8 mouse cellular contexts compared by ENCODE assay signal in the genomic region with DNA sequence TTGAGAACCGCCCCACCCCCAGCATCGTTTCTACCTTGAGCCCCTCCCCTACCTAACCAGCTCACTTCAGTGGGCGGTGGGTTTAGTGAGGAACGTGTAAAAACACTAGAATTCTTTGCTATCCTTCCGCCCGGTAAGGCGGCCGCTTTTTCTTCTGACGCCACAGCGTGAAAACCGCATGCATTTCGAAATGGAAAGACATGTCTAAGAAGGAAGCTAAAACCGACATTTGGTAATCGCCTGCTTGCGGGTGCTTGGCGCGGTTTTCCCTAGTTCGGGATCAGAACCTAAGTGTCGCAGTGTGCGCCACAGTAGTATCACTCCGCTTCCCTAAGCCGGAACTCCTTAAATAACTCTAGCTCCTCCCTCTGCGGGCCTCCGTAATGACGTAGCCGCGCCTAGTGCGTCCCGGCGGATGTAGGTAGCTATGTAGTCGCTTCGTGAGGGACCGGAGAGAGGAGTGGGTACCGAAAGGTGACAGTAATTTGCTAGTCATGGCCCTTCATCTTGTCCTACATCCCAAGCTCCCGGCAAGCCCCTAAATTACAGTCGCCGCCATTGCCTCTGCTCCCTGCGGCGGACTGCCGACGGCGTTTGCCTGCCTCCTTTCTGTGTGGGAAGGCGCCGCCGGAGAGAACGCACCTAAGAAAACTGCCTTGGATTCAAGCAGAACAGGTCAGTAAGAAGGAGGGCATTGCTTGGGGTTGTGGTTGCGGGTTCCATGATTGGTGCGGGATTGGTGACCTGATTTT. TPM values are rescaled to one million over a fixed set of nuclear protein-coding genes. Genes with fewer than 3 reads are reported as not detected.
DNase-seq lines count a peak whose midpoint lies in the region; ATAC-seq lines count a peak whose summit lies in the region.

A gene (plus strand): TSS at position 430 of the 752 bp plus-strand sequence.
A gene (plus strand): TSS at position 430 of the 752 bp plus-strand sequence.

- peak within 1 kb of the TSS; percentile 75 for H3K9ac ChIP-seq in lung, embryonic 16.5 days (ENCODE audit: low read length)

- peak; percentile 93 for DNase-seq in MEL-GATA-1-ER (ENCODE audit: extremely low read depth, low read depth)
- DNase-seq in cerebellum, adult 8-10 months, result peak; percentile 88
- peak; percentile 89 for DNase-seq in forelimb bud, embryonic 11.5 days (ENCODE audit: low read depth, low spot score)
- DNase-seq in layer of hippocampus, adult 9-10 months (ENCODE audit: low spot score), result peak; percentile 73
- peak; percentile 55 for DNase-seq in ovary, postnatal 10 days (ENCODE audit: low spot score)
- DNase-seq in thymus, postnatal 10 days (ENCODE audit: low spot score in 2 of 2), result peak; percentile 77 to 82

- no peaks in the 10 kb centered on the region for H3K27me3 ChIP-seq in lung, embryonic 16.5 days (ENCODE audit: control insufficient read depth, insufficient read depth, low read depth, low read length)

- 10% methylated on average over 48 of the region's 48 CpGs for WGBS in lung, embryonic 16.5 days

- H3K9me3 ChIP-seq in lung, embryonic 16.5 days (ENCODE audit: control insufficient read depth, low read length), result no peaks in the 10 kb centered on the region

- H3K4me1 ChIP-seq in lung, embryonic 16.5 days (replicated peaks; ENCODE audit: control insufficient read depth, insufficient read depth, low read length), result no peaks in the 10 kb centered on the region

- H3K4me3 ChIP-seq in lung, embryonic 16.5 days (ENCODE audit: low read length), result peak within 1 kb of the TSS; percentile 69

- peak within 1 kb of the TSS; percentile 56 for H3K4me2 ChIP-seq in lung, embryonic 16.5 days (ENCODE audit: low read depth, low read length)

- ATAC-seq in hematopoietic stem cell, adult 5-6 weeks (replicated peaks in 1 of 2; ENCODE audit: insufficient read depth in 1 of 2, low FRiP score in 2 of 2, low TSS enrichment in 1 of 2, low read depth in 1 of 2, poor library complexity in 2 of 2, severe bottlenecking in 2 of 2), result peak; percentile 99 to 100
- ATAC-seq in lung, embryonic 16.5 days (ENCODE audit: low read depth), result peak; percentile 99

- H3K36me3 ChIP-seq in lung, embryonic 16.5 days (ENCODE audit: control insufficient read depth, insufficient read depth, low read length), result no peaks in the 10 kb centered on the region

- H3K27ac ChIP-seq in lung, embryonic 16.5 days (ENCODE audit: low read length), result peak within 1 kb of the TSS; percentile 60

RNA-seq across cellular contexts. Expression of the first gene that starts in this region (rescaled TPM):
- 11.3 and 18.4 TPM in 2 replicates for total RNA-seq in hematopoietic stem cell, adult 5-6 weeks (2017)
- polyA plus RNA-seq in lung, embryonic 16.5 days (2015; fragmentation: Nextera tagmentation; extraction: Ambion mirVana), result 8.5 and 10.5 TPM in 2 replicates

RNA-seq across cellular contexts. Expression of the second gene that starts in this region (rescaled TPM):
- 82.7 and 85.2 TPM in 2 replicates for total RNA-seq in hematopoietic stem cell, adult 5-6 weeks (2017)
- 38.6 and 40.4 TPM in 2 replicates for polyA plus RNA-seq in lung, embryonic 16.5 days (2015; fragmentation: Nextera tagmentation; extraction: Ambion mirVana)

Comparison
In these comparisons a context has a peak if more than half of its experiments do, and no peak if none do; other contexts are left out.
1. Peak in every context shown above with its lines: DNase-seq, ATAC-seq, H3K4me3 ChIP-seq and H3K27ac ChIP-seq.